Mouse (Mus musculus) erythroid progenitor cell, adult 5-6 weeks (primary cell): Measurements from ENCODE around the gene Serpina1e. TPM values are rescaled to one million over a fixed set of nuclear protein-coding genes. Genes with fewer than 3 reads are reported as not detected.
"Not testable (repeated sequence)": the region's sequence is repeated elsewhere in the genome, so short reads cannot be mapped to it uniquely, and the experiment has no call there.

Experiments
- ATAC-seq: replicated peaks from 2 replicates; pipeline ENCODE4 v1.8.0; 2016; ENCODE audit warnings: moderate number of reproducible peaks, mild to moderate bottlenecking, moderate TSS enrichment, inconsistent platforms; ENCODE audit not compliant: poor library complexity, low FRiP score, severe bottlenecking
- total RNA-seq, 2 experiments: library from RNA; stranded (forward) in 1 of 2; stranded (reverse) in 1 of 2; fragments of 150-400 nt in 1 of 2; fragments of 186-747, 209-891 nt in 1 of 2; gene quantifications; 2 replicates each; pipeline versions ENCODE4 v1.2.3 to v1.2.4; 2015 to 2017; ENCODE audit warnings: low replicate concordance in 2 of 2

Serpina1e gene
- total RNA-seq, 2 experiments from 2014 or later: not detected

- no peak for ATAC-seq
Measured at GRCm38 (mm10) chr12:103966761-103967160, 8.0 kb upstream of the Serpina1e start.

- no peak for ATAC-seq
Measured at GRCm38 (mm10) chr12:103963288-103963687, 4.5 kb upstream of the Serpina1e start.

- ATAC-seq: no peak
Measured at GRCm38 (mm10) chr12:103962860-103963259, 4.1 kb upstream of the Serpina1e start.

DNA sequence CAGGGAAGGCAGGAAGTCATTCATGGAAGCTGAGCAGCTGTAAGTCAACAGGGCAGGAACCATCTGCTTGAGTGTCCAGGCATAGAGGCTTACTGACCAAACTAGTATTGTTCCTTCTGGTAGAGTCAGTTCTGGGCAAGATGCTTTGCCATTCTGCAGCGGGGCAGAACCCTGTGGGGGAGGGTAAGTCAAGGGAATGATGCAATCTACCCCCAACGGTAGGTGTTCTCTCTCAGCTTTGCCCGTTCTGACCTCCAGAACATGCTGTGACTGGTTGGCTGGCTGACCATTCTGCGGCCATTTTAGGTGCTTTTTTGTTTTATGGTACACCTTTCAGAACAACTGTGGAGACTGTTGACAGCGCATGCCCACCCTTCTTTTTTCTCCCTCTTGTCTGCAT is 3.6 kb upstream of the Serpina1e start:
- ATAC-seq: no peak

GRCm38 (mm10) chr12:103961716-103962115 is 2.9 kb upstream of the Serpina1e start:
- ATAC-seq: no peak

- not testable (repeated sequence) for ATAC-seq
Measured at GRCm38 (mm10) chr12:103956555-103956954, 2.2 kb downstream of the Serpina1e start.

DNA sequence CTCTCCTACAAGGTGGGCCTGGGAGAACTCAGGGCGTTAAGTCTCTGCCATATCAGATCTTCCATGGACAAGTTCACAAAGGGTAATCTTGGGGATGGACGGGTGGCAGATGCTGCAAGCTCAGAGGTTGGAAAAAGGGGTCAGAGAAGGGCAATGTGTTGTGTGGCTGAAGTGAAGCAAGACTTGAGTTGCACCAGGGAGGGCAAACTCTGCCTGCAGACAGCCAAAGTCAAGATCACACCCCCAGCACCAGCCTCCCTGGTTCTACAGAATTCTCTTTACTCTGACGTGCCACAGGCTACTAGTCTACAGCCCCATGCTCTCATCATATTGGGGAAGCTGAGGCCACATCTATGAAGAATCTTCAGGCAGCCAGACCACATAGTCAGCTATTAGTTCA is 5.8 kb downstream of the Serpina1e start:
- ATAC-seq: not testable (repeated sequence)

DNA sequence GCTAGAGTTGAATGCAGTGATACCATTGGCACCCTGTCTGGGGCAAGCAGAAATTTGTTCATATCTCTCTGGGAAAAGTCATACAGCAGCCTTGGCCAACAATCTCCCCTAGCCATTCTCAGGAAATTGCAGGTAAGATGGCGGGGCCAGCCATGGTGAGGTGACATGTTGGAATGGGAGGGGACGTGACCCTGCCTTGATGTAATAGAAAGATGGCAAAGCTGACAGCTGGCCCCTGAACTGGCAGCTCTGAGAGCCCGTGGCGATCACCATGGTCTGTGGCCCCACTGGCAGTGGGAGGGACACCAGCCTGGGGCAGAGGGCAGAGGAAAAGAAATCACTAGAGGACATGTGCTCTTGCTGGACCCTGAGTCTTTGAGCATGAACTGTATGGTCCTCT is 12.5 kb downstream of the Serpina1e start:
- no peak for ATAC-seq

GRCm38 (mm10) chr12:103909181-103909580 is 49.6 kb downstream of the Serpina1e start:
- not testable (repeated sequence) for ATAC-seq

- ATAC-seq: not testable (repeated sequence)
Measured at GRCm38 (mm10) chr12:103907746-103908145, 51.0 kb downstream of the Serpina1e start.

DNA sequence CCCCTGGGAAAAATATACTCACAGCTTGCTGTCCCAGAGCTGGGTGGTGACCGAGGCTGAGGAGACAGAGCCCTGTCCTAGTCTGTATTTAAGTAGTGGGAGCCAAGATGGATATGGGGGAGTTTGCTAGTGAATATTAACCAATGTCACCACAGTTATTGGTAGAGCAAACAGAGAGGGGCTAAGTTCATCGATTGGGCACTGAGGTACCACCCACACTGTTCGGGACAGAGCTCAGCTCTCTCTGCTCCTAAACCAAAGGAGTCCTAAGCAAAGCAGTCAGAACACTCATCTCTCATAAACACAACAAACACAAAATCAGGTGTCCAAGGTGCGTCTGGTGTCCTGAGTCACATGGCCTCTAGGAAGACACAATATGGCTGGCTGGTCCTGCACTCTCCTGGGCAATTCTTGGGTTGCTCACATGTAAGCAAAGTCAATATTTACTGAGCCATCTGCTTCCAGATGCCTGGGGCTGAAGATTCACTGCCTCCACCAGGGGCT is 53.9 kb downstream of the Serpina1e start, which contains the start of gene Serpina1c:
Gene Serpina1c (minus strand): TSS at position 51 of the 504 bp plus-strand sequence.
- not testable (repeated sequence) for ATAC-seq

DNA sequence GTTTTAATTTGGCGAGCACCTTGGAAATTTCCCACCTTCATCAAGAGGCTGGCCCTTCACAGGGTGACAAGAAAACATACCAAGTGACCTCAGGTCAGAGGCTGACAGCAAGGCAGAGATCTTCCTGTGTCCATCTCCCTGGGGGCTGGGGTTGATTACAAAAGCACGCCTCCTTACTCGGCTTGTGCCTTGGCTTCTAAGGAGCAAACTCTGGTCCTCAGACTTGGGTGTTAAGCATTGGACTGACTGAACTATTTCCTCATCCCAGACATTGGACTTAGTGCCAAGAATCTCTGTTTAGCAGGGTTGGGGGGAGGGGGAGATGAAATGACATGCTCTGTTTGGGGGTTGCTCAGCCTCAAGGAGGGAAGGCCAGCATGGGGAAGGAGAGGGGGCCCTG is 56.8 kb downstream of the Serpina1e start:
- ATAC-seq: not testable (repeated sequence)

Other genes starting within 250 kb of the Serpina1e start
- gene Serpina1d, start 185.4 kb downstream of the Serpina1e start, total RNA-seq (2015; ENCODE audit: low replicate concordance): not detected in 2 replicates
- gene Serpina1d, start 185.4 kb downstream of the Serpina1e start, total RNA-seq (2017; ENCODE audit: low replicate concordance): not detected in 2 replicates
- not detected in 2 replicates for gene Serpina1b, start 128.6 kb downstream of the Serpina1e start, total RNA-seq (2015; ENCODE audit: low replicate concordance)
- not detected in 2 replicates for gene Serpina1b, start 128.6 kb downstream of the Serpina1e start, total RNA-seq (2017; ENCODE audit: low replicate concordance)
- not detected in 2 replicates for gene Serpina1a, start 95.4 kb downstream of the Serpina1e start, total RNA-seq (2015; ENCODE audit: low replicate concordance)
- not detected in 2 replicates for gene Serpina1a, start 95.4 kb downstream of the Serpina1e start, total RNA-seq (2017; ENCODE audit: low replicate concordance)
- not detected in 2 replicates for gene Serpina1c, start 54.1 kb downstream of the Serpina1e start, total RNA-seq (2015; ENCODE audit: low replicate concordance)
- gene Serpina1c, start 54.1 kb downstream of the Serpina1e start, total RNA-seq (2017; ENCODE audit: low replicate concordance): not detected in 2 replicates
- gene Serpina11, start 31.0 kb upstream of the Serpina1e start, total RNA-seq (2015; ENCODE audit: low replicate concordance): not detected in 2 replicates
- not detected in 2 replicates for gene Serpina11, start 31.0 kb upstream of the Serpina1e start, total RNA-seq (2017; ENCODE audit: low replicate concordance)
- gene Serpina9, start 54.8 kb upstream of the Serpina1e start, total RNA-seq (2015; ENCODE audit: low replicate concordance): not detected in 2 replicates
- not detected in 2 replicates for gene Serpina9, start 54.8 kb upstream of the Serpina1e start, total RNA-seq (2017; ENCODE audit: low replicate concordance)
- gene Serpina12, start 85.5 kb upstream of the Serpina1e start, total RNA-seq (2015; ENCODE audit: low replicate concordance): not detected in 2 replicates
- gene Serpina12, start 85.5 kb upstream of the Serpina1e start, total RNA-seq (2017; ENCODE audit: low replicate concordance): not detected in 2 replicates
- gene Serpina5, start 142.1 kb upstream of the Serpina1e start, total RNA-seq (2015; ENCODE audit: low replicate concordance): not detected in 2 replicates
- not detected in 2 replicates for gene Serpina5, start 142.1 kb upstream of the Serpina1e start, total RNA-seq (2017; ENCODE audit: low replicate concordance)
- gene Serpina3a, start 153.7 kb upstream of the Serpina1e start, total RNA-seq (2015; ENCODE audit: low replicate concordance): not detected in 2 replicates
- not detected in 2 replicates for gene Serpina3a, start 153.7 kb upstream of the Serpina1e start, total RNA-seq (2017; ENCODE audit: low replicate concordance)
- gene Serpina3b, start 169.0 kb upstream of the Serpina1e start, total RNA-seq (2015; ENCODE audit: low replicate concordance): not detected in 2 replicates
- gene Serpina3b, start 169.0 kb upstream of the Serpina1e start, total RNA-seq (2017; ENCODE audit: low replicate concordance): not detected in 2 replicates
- gene Serpina3c, start 194.9 kb upstream of the Serpina1e start, total RNA-seq (2015; ENCODE audit: low replicate concordance): not detected in 2 replicates
- gene Serpina3c, start 194.9 kb upstream of the Serpina1e start, total RNA-seq (2017; ENCODE audit: low replicate concordance): not detected in 2 replicates